Mouse (Mus musculus): ENCODE measurements at regions not wholly inside any gene's neighbourhood (a gene's known extent, or its start where the extent isn't known, plus 50 kb on each side); places are given as distances from the start of the nearest gene placed in this dataset.

- DNase-seq (ENCODE audit: low read depth, low spot score) = no peak
Observed at GRCm38 (mm10) chr11:89247991-89248390, 54.1 kb downstream of the Nog start.

DNA sequence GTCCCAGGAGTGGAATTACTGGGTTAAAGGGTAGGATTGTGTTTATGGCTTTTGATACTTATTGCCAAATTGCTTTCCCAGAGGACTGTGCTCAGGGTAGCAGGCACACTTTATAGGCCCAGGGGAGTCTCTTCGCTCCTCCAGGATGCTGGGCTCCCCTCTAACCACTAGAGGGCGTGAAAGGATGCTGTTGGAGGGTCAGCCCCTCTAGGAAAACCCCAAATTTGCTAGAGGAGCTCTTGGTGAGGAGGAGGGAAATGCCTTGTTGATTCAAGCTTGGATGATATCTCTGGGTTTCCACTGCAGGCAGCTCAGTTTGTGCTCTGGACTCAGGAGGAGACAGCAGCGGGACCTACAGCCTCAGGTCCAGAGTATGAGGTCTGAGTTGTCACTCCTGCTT lies 58.8 kb downstream of the Nog start:
- DNase-seq (ENCODE audit: low read depth, low spot score) = no peak

GRCm38 (mm10) chr11:89242130-89242529 lies 60.0 kb downstream of the Nog start:
- no peak for DNase-seq (ENCODE audit: low read depth, low spot score)

- no peak for DNase-seq (ENCODE audit: low read depth, low spot score)
Observed at GRCm38 (mm10) chr11:89239891-89240290, 62.2 kb downstream of the Nog start.

DNA sequence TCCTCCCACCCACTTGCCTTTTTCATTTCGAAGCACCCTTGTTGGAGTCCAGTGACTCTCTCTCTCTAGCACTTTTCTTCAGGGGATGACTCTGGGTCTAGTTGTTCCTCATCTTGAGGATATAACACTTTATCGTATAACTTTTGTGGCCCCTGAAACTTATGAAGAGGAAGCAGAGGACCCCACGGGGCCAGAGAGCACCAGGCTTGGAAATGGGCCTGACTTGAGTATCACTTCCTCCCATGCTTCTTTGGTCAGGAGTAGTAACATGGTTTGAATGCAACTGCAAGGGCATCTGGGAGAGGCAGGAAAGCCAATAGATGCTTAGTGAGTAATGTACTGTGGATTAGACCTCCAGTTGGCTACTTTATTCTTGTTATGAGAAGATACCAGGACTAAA lies 65.2 kb downstream of the Nog start:
- no peak for DNase-seq (ENCODE audit: low read depth, low spot score)

DNA sequence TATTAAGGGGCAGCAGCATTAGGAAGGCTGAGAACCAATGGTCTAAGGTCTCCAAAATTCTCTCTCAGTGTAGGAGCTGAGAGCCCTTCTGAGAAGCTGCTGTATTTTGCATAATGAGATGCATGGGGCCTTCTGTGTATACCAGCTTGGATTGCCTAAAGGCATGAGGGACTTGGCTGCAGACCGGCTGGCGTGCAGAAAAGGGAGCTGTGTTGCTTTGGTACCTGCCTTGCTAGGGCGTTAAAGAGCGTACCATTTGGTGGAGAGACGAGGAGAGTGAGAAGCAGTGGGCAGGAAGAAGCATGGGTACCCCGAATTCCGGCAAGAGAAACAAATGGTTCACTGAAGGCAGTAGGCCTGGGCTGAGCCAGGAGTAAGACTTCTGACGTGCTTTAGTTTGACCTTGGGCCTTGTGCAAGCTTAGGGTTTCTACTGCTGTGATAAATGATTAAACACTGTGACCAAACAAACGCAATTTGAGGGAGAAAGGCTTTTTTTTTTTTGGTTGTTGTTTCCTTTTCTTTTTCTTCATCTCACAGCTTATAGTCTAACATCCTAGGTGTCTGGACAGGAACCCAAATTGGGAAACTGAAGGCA lies 69.2 kb downstream of the Nog start:
- DNase-seq (ENCODE audit: low read depth, low spot score) = no peak

DNA sequence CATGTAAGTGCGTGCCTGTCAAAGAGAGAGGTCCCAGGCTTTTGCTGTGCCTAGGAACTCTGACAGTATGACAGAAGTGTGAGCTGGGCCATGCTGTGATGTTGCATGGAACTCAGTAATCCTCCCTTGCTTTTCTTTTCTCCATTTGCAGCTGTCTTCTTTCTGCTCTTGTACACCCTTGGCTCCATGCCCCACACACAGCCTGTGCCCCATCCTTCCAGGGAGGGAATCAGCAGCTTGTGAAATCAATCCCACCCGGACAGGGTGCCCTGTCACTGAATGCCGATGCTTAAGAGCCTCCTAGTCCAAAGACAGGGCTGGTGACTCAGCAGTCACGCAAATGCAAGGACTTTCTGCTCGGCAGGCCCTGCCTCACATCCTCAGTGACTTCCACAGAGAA lies 72.4 kb downstream of the Nog start:
- no peak for DNase-seq (ENCODE audit: low read depth, low spot score)

GRCm38 (mm10) chr11:89213204-89213603 lies 88.9 kb downstream of the Nog start:
- DNase-seq (ENCODE audit: low read depth, low spot score) = no peak

GRCm38 (mm10) chr11:89209531-89209950 lies 92.6 kb downstream of the Nog start:
- no peak for DNase-seq (ENCODE audit: low read depth, low spot score)

DNA sequence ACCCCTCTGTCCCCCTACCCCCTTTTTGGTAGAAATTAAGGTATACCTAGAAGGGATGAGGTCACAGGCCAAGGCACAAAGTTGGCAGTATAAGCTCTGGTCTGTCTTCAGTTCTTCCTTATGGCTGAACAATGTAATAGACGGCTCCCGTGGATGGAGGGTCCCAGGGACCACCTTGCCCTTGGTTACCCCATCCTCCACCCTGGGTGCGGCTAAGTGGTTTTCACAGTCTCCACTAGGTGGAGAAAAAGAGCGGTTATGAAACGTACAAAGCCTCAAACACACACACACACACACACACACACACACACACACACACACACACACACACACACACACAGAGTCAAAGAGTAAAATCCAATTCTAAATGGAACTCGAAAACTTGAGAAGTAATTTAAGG lies 93.1 kb downstream of the Nog start:
- DNase-seq (ENCODE audit: low read depth, low spot score) = no peak

GRCm38 (mm10) chr11:89206788-89207187 lies 95.3 kb downstream of the Nog start:
- DNase-seq (ENCODE audit: low read depth, low spot score) = no peak

GRCm38 (mm10) chr11:89204948-89205545 lies 97.1 kb downstream of the Nog start:
- no peak for DNase-seq (ENCODE audit: low read depth, low spot score)

DNA sequence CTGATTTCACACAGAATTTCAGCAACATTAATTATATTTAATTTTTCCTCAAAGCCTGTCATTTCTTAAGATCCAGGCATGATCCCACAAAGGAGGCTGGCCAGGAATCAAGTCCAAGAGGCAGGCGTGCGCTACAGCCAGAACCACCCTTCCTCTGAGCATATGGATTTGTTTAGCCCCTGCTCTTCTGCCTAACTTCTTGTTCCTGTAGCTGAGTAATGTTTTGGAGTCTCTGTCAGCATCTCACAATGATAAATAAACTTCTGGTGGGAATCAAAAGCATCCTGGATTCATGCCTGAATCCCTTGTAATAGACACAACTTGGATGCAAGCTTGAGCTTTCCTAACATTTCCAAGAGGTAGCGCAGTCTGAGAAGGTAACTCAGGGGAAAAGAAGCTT lies 101.7 kb downstream of the Nog start:
- no peak for DNase-seq (ENCODE audit: low read depth, low spot score)

GRCm38 (mm10) chr11:89192815-89193214 lies 109.3 kb downstream of the Nog start:
- DNase-seq (ENCODE audit: low read depth, low spot score) = no peak

DNA sequence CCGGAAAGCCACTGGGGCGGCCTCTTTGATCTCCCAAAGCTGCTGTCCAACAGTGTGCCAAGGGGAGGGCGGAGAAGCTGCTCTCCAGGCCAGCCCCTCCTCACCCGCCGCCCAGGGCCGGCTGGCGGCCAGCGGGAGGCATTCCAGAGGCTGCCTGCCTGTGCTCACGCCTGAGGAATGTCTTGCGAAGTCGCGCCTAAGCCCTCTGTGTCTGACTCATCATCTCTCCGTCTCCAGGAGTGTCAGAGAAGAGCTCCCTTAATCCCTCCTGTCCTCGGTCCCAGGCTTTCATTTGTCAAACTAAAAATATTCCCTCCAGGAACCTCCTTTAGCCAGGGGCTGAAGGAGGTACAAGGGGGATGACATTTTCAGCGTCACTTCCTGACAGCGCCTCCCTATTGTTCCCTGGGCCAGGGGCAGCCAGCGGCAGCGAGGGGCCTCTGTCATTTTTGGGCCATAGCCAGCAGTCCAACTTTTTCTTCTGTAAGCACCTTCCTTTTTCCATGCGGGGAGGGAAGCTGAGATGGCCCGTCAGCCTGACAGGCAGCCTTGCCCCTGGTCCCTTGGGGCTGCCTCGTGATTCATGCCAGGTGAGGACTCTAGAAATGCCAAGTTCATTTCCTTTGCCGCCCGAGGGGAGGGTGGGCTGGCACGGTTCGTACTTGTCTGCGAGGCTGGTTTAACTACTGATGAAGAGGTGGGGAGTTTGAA lies 113.4 kb downstream of the Gm525 start:
- DNase-seq (ENCODE audit: low read depth, low spot score) = no peak

DNA sequence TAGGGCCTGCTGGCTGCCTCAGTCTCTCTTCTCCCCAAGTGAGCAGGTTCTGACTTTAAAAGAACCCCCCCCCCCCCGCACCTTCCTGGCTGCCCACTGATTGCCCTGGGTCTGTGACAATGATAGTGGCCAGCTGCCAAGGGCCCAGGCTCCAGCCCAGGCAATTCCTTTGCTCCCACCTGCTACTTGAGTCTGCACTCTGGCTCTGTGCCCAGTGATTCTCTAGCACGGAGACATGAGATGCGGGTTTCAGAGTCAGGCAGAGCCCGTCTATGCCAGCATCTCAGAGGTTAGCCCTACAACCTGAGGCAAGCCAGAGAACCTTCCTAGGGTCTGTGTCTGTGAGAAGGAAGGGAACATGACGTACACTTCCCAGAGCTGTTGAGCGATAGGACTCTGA lies 112.2 kb downstream of the Gm525 start:
- DNase-seq (ENCODE audit: low read depth, low spot score) = no peak

DNA sequence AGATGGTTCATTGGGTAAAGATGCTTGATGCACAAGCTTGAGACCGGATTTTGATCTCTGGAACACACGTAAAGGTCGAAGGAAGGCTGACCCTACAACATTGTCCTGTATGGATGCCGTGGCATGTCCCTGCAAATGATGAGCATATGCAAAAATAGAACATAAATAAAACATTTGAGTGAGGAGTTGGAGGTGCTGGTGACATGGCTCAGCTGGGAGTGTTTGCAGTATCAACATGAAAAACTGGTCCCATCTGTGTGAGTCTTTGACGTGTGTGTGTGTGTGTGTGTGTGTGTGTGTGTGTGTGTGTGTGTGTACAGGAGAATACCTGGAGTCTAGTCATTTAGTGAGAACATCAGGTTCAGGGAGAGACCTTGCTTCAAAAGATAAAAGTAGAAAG lies 107.8 kb downstream of the Gm525 start:
- no peak for DNase-seq (ENCODE audit: low read depth, low spot score)

- no peak for DNase-seq (ENCODE audit: low read depth, low spot score)
Observed at GRCm38 (mm10) chr11:89178436-89178835, 104.8 kb downstream of the Gm525 start.

DNA sequence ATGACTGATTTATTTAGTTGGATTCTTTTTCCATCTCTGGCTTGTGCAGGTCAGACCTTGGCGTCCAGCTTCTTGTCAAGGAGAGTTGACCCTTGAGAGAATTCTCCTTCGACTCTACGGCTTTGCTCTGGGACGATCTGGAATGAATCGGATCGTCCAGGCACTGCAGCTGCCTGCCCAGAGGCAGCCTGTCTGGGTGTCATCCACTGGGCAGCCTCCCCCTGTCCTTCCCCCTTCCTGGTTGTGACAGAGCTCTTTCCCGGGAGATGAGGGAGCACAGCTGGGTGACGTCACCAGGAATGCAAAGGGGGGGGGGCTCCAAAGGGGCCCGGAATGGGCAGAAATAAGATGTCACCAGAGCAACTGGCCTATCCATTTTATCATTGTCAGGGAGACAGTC lies 101.9 kb downstream of the Gm525 start:
- no peak for DNase-seq (ENCODE audit: low read depth, low spot score)

DNA sequence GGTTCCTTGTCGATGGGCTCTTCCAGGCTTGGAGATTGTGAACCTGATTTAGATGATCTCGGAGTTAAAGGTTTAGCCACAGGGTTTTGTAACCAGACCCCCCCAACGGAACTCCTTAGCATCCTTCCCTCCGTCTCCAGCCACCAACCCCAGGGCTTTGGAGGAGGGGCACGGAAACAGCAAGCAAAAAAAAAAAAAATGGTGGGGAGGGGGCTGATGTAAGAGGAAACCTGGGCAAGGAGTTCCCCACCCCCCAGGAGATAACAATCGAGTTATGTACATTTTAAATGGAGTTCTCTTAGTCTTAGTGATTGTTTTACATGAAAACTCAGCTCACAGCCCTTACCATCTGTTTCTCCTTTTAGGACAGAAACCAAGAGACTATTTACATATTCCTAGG lies 101.3 kb downstream of the Gm525 start:
- DNase-seq (ENCODE audit: low read depth, low spot score) = no peak

GRCm38 (mm10) chr11:89165278-89165677 lies 91.6 kb downstream of the Gm525 start:
- peak; percentile 39 for DNase-seq (ENCODE audit: low read depth, low spot score)

- DNase-seq (ENCODE audit: low read depth, low spot score) = no peak
Observed at GRCm38 (mm10) chr11:89153466-89154406, 80.1 kb downstream of the Gm525 start.

Measured in c-Kit-negative CD71-positive TER-119-positive erythroid progenitor cells, embryonic 14.5 days (primary cell).